Mouse (Mus musculus) olfactory bulb, adult 2 months (tissue): ENCODE results near the gene Hjurp.

Experiments used
- CTCF ChIP-seq: fragments of 200-500 bp; IDR thresholded peaks from 2 replicates; pipeline ENCODE4 v1.5.1; 2012; ENCODE audit warnings: low read depth, mild to moderate bottlenecking, low read length, moderate library complexity; ENCODE audit not compliant: insufficient read depth
- POLR2A ChIP-seq: fragments of 200-500 bp; IDR thresholded peaks from 2 replicates; pipeline ENCODE4 v1.6.1; 2012; ENCODE audit warnings: mild to moderate bottlenecking, low read depth, low read length, moderate library complexity; ENCODE audit not compliant: insufficient read depth

GRCm38 (mm10) chr1:88274371-88275077 lies 2.9 kb downstream of the Hjurp start:
- no peak for TF ChIP-seq CTCF
- no peak for TF ChIP-seq POLR2A
